8 mouse cellular contexts compared by ENCODE assay signal in genomic region chr17:33824084-33824996, GRCm38 (mm10). TPM values are rescaled to one million over a fixed set of nuclear protein-coding genes. Genes with fewer than 3 reads are reported as not detected.
DNase-seq lines count a peak whose midpoint lies in the region; ATAC-seq lines count a peak whose summit lies in the region.

Gene Rps28, minus strand, starts transcription at chr17:33824562.
Gene Ndufa7, plus strand, starts transcription at chr17:33824572.

- H3K27ac ChIP-seq in hindbrain, embryonic 11.5 days (ENCODE audit: low read depth, low read length): peak within 1 kb of the TSS; percentile 51

- peak within 1 kb of the TSS; percentile 84 for H3K9ac ChIP-seq in hindbrain, embryonic 11.5 days (ENCODE audit: low read depth, low read length)

- peak within 1 kb of the TSS; percentile 96 for H3K4me2 ChIP-seq in hindbrain, embryonic 11.5 days (replicated peaks; ENCODE audit: low read depth, low read length)

- DNase-seq in MN1 (ENCODE audit: low spot score): peak; percentile 98
- peak; percentile 97 for DNase-seq in cerebellum, adult 9-10 months
- DNase-seq in frontal cortex, adult 2 months (ENCODE audit: extremely low spot score in 1 of 2, low spot score in 1 of 2): peak; percentile 95 to 99
- DNase-seq in hindbrain, embryonic 11.5 days (ENCODE audit: low spot score): peak; percentile 98
- DNase-seq in layer of hippocampus, postnatal 10 days (ENCODE audit: low spot score in 2 of 2): peak; percentile 98
- DNase-seq in lung, postnatal 10 days: peak; percentile 99
- DNase-seq in ovary, postnatal 36 days (ENCODE audit: low spot score): peak; percentile 98
- DNase-seq in thymus, postnatal 25 days: peak; percentile 99

- WGBS in hindbrain, embryonic 11.5 days: under 1% methylated on average over 51 of the region's 51 CpGs

- H3K27me3 ChIP-seq in hindbrain, embryonic 11.5 days (ENCODE audit: control insufficient read depth, insufficient read depth, low read length): no peaks in the 10 kb centered on the region

- H3K36me3 ChIP-seq in hindbrain, embryonic 11.5 days (ENCODE audit: control insufficient read depth, insufficient read depth, low read length): peaks cover 3% of the 10 kb centered on the region; the same call in 1 of the 2 replicates

- H3K9me3 ChIP-seq in hindbrain, embryonic 11.5 days (ENCODE audit: control insufficient read depth, low read length): no peaks in the 10 kb centered on the region

- peak within 1 kb of the TSS; percentile 80 for H3K4me3 ChIP-seq in hindbrain, embryonic 11.5 days (ENCODE audit: low read depth, low read length)

- peak; percentile 94 for ATAC-seq in hindbrain, embryonic 11.5 days (ENCODE audit: low FRiP score)

- H3K4me1 ChIP-seq in hindbrain, embryonic 11.5 days (replicated peaks; ENCODE audit: control insufficient read depth, insufficient read depth, low read length): peaks cover 2% of the 10 kb centered on the region; the same call in 1 of the 2 replicates

RNA-seq across cellular contexts. Expression of gene Rps28, which starts in this region (rescaled TPM):
- 683 and 811 TPM in 2 replicates for polyA plus RNA-seq in frontal cortex, adult 2 months (2012; rRNA removed)
- 706 and 742 TPM in 2 replicates for polyA plus RNA-seq in hindbrain, embryonic 11.5 days (2014; fragmentation: Nextera tagmentation; extraction: Ambion mirVana)
- total RNA-seq in layer of hippocampus, postnatal 10 days (2021): 100 to 1,000 TPM; 919 to 984 TPM

RNA-seq across cellular contexts. Expression of gene Ndufa7, which starts in this region (rescaled TPM):
- polyA plus RNA-seq in frontal cortex, adult 2 months (2012; rRNA removed): 316 and 318 TPM in 2 replicates
- 445 and 467 TPM in 2 replicates for polyA plus RNA-seq in hindbrain, embryonic 11.5 days (2014; fragmentation: Nextera tagmentation; extraction: Ambion mirVana)
- 100 to 1,000 TPM; 244 to 245 TPM for total RNA-seq in layer of hippocampus, postnatal 10 days (2021)

Comparison
In these comparisons a context has a peak if more than half of its experiments do, and no peak if none do; other contexts are left out.
1. Peak in every context shown above with its lines: DNase-seq, ATAC-seq, H3K4me3 ChIP-seq and H3K27ac ChIP-seq.